In genomic region chr1:171322012-171322411, GRCm38 (mm10) we compare ENCODE assay signal across 9 mouse cellular contexts. TPM values are rescaled to one million over a fixed set of nuclear protein-coding genes. Genes with fewer than 3 reads are reported as not detected.
A peak's percentile ranks its signal among the peaks of the same experiment; 100 is the strongest.
DNase-seq lines count a peak whose midpoint lies in the region; ATAC-seq and TF ChIP-seq lines count a peak whose summit lies in the region.
"Had no signal": no experiment of that assay in that cellular context is flagged by ENCODE, and none has a peak within 500 bp of the region (broad histone marks: within the 10 kb centered on the region; RNA-seq: fewer than 3 reads in every experiment).

No protein-coding gene starts in this region.

- H3K9me3 ChIP-seq in liver, embryonic 14.5 days (ENCODE audit: control insufficient read depth, low read length): no peaks in the 10 kb centered on the region
- H3K9me3 ChIP-seq: limb, embryonic 15.5 days had no signal

- peak; percentile 41; the same call in 1 of the 2 replicates for ATAC-seq in liver, embryonic 14.5 days (ENCODE audit: insufficient read depth)

- peaks cover 4% of the 10 kb centered on the region; the same call in 1 of the 2 replicates for H3K36me3 ChIP-seq in heart, adult 2 months (ENCODE audit: control insufficient read depth, insufficient read depth, low read length)
- no peaks in the 10 kb centered on the region for H3K36me3 ChIP-seq in liver, embryonic 14.5 days (replicated peaks; ENCODE audit: control insufficient read depth, insufficient read depth, low read depth)

- no peak overlapping the region for H3K9ac ChIP-seq in heart, adult 2 months (ENCODE audit: low read depth, low read length)
- H3K9ac ChIP-seq in liver, embryonic 14.5 days (replicated peaks): no peak overlapping the region
- H3K9ac ChIP-seq: limb, embryonic 15.5 days had no signal

- TF ChIP-seq POLR2A in heart, adult 2 months (IDR thresholded peaks at IDR 0.05; ENCODE audit: insufficient read depth, low read depth, low read length): no peak

- H3K27ac ChIP-seq in heart, adult 2 months: no peak overlapping the region
- H3K27ac ChIP-seq in liver, embryonic 14.5 days: no peak overlapping the region
- H3K27ac ChIP-seq: limb, embryonic 15.5 days had no signal

- 100% methylated on average over 1 of the region's 1 CpGs for WGBS in heart, adult 2 months
- WGBS in liver, embryonic 14.5 days (ENCODE audit: insufficient replicate concordance): 66% methylated on average over 1 of the region's 1 CpGs

- no peak for TF ChIP-seq EP300 in heart, adult 2 months (IDR thresholded peaks at IDR 0.05; ENCODE audit: insufficient read depth, low read depth, low read length)
- TF ChIP-seq EP300 in liver, embryonic 14.5 days (IDR thresholded peaks at IDR 0.05; ENCODE audit: low read depth): no peak

- TF ChIP-seq CTCF in heart, adult 2 months (IDR thresholded peaks at IDR 0.05): no peak
- TF ChIP-seq CTCF in liver, embryonic 14.5 days (IDR thresholded peaks at IDR 0.05; ENCODE audit: low read depth): peak; percentile 10; the same call in 1 of the 2 replicates

- H3K4me2 ChIP-seq in liver, embryonic 14.5 days (ENCODE audit: low read depth): no peak overlapping the region
- H3K4me2 ChIP-seq: limb, embryonic 15.5 days had no signal

- H3K79me2 ChIP-seq in heart, adult 2 months (replicated peaks; ENCODE audit: control insufficient read depth, insufficient read depth, low read length): no peaks in the 10 kb centered on the region

- H3K4me1 ChIP-seq in heart, adult 2 months (ENCODE audit: control insufficient read depth, insufficient read depth, low read length): peaks cover 2% of the 10 kb centered on the region; the same call in 1 of the 2 replicates
- peaks cover 0 to 2% of the 10 kb centered on the region in 2 experiments; a peak in 1 of 4 replicates for H3K4me1 ChIP-seq in liver, embryonic 14.5 days (replicated peaks; ENCODE audit: control insufficient read depth in 2 of 2, insufficient read depth in 2 of 2, low read length in 1 of 2)

- H3K27me3 ChIP-seq in heart, adult 2 months (ENCODE audit: control insufficient read depth, insufficient read depth, low read length): no peaks in the 10 kb centered on the region
- H3K27me3 ChIP-seq in liver, embryonic 14.5 days (ENCODE audit: control insufficient read depth, insufficient read depth, low read length): no peaks in the 10 kb centered on the region
- H3K27me3 ChIP-seq: limb, embryonic 15.5 days had no signal

- peak; percentile 80 for DNase-seq in heart, adult 11 months
- no peak for DNase-seq in heart, adult 2 months
- DNase-seq in ES-CJ7 (ENCODE audit: low read depth, low spot score): peak; percentile 74
- DNase-seq in kidney, adult 18-20 months: peak; percentile 46
- no peak for DNase-seq in liver, embryonic 14.5 days (ENCODE audit: low read depth in 3 of 3, low spot score in 3 of 3)
- DNase-seq in gastrocnemius, postnatal 4 days (ENCODE audit: low spot score in 2 of 2): no peak
- no peak for DNase-seq in spleen, postnatal 10 days (ENCODE audit: low spot score in 2 of 2)
- no peak for DNase-seq in right cerebral cortex, adult 2 months (ENCODE audit: low spot score in 2 of 2)

- intact Hi-C loops in heart, adult 2 months (cut with DNase I): loop anchor here (2.0 to 5.0 kb wide), 2 partner anchors 35 to 245 kb away; no protein-coding TSS in a partner anchor

- H3K4me3 ChIP-seq in heart, adult 2 months: no peak overlapping the region
- H3K4me3 ChIP-seq in liver, embryonic 14.5 days (ENCODE audit: insufficient read depth in 1 of 2, low read depth in 2 of 2, low read length in 2 of 2): no peak overlapping the region
- H3K4me3 ChIP-seq: limb, embryonic 15.5 days had no signal

RNA-seq across cellular contexts. Expression of gene Dedd, which starts 6.9 kb away (rescaled TPM):
- total RNA-seq in heart, adult 2 months (2021): 10 to 100 TPM; 20.8 to 22.9 TPM
- 28.8 and 33.0 TPM in 2 replicates for polyA plus RNA-seq in heart, adult 2 months (2012; rRNA removed)
- polyA plus RNA-seq in liver, embryonic 14.5 days (2012; rRNA removed): 15.3 and 15.8 TPM in 2 replicates
- 16.5 and 18.9 TPM in 2 replicates for polyA plus RNA-seq in liver, embryonic 14.5 days (2014; fragmentation: Nextera tagmentation; extraction: Ambion mirVana)
- total RNA-seq in gastrocnemius, postnatal 4 days (2021): 10 to 100 TPM; 33.5 to 33.6 TPM

RNA-seq across cellular contexts. Expression of gene Nit1, which starts 23.4 kb away (rescaled TPM):
- 10 to 100 TPM; 25.9 to 32.7 TPM for total RNA-seq in heart, adult 2 months (2021)
- 40.1 and 41.3 TPM in 2 replicates for polyA plus RNA-seq in heart, adult 2 months (2012; rRNA removed)
- 23.4 and 24.0 TPM in 2 replicates for polyA plus RNA-seq in liver, embryonic 14.5 days (2012; rRNA removed)
- polyA plus RNA-seq in liver, embryonic 14.5 days (2014; fragmentation: Nextera tagmentation; extraction: Ambion mirVana): 22.1 and 23.3 TPM in 2 replicates
- 10 to 100 TPM; 22.4 to 24.9 TPM for total RNA-seq in gastrocnemius, postnatal 4 days (2021)

RNA-seq across cellular contexts. Expression of gene Pfdn2, which starts 23.5 kb away (rescaled TPM):
- 10 to 100 TPM; 68.3 to 97.4 TPM for total RNA-seq in heart, adult 2 months (2021)
- polyA plus RNA-seq in heart, adult 2 months (2012; rRNA removed): 25.4 and 29.8 TPM in 2 replicates
- 7.9 and 36.2 TPM in 2 replicates for polyA plus RNA-seq in liver, embryonic 14.5 days (2012; rRNA removed)
- polyA plus RNA-seq in liver, embryonic 14.5 days (2014; fragmentation: Nextera tagmentation; extraction: Ambion mirVana): 19.9 and 20.7 TPM in 2 replicates
- total RNA-seq in gastrocnemius, postnatal 4 days (2021): 100 to 1,000 TPM in 1 of 2 experiments, 10 to 100 TPM in 1; 97.9 to 112 TPM

RNA-seq across cellular contexts. Expression of gene Ufc1, which starts 27.2 kb away (rescaled TPM):
- total RNA-seq in heart, adult 2 months (2021): 10 to 100 TPM; 80.5 to 93.5 TPM
- 29.7 and 37.7 TPM in 2 replicates for polyA plus RNA-seq in heart, adult 2 months (2012; rRNA removed)
- 14.5 and 23.3 TPM in 2 replicates for polyA plus RNA-seq in liver, embryonic 14.5 days (2012; rRNA removed)
- polyA plus RNA-seq in liver, embryonic 14.5 days (2014; fragmentation: Nextera tagmentation; extraction: Ambion mirVana): 45.8 and 51.6 TPM in 2 replicates
- total RNA-seq in gastrocnemius, postnatal 4 days (2021): 10 to 100 TPM; 88.1 to 89.8 TPM

RNA-seq across cellular contexts. Expression of gene Usp21, which starts 34.2 kb away (rescaled TPM):
- total RNA-seq in heart, adult 2 months (2021): 10 to 100 TPM; 19.9 to 20.1 TPM
- 31.7 and 37.9 TPM in 2 replicates for polyA plus RNA-seq in heart, adult 2 months (2012; rRNA removed)
- polyA plus RNA-seq in liver, embryonic 14.5 days (2012; rRNA removed): 17.1 and 18.0 TPM in 2 replicates
- polyA plus RNA-seq in liver, embryonic 14.5 days (2014; fragmentation: Nextera tagmentation; extraction: Ambion mirVana): 17.4 and 21.6 TPM in 2 replicates
- total RNA-seq in gastrocnemius, postnatal 4 days (2021): 10 to 100 TPM; 22.2 to 22.3 TPM

Comparison
In these comparisons a context has a peak if more than half of its experiments do, and no peak if none do; other contexts are left out.
1. DNase-seq: peak in heart, adult 11 months (single experiment), ES-CJ7 (single experiment) and kidney, adult 18-20 months (single experiment); none in heart, adult 2 months (0 of 2), liver, embryonic 14.5 days (0 of 3), gastrocnemius, postnatal 4 days (0 of 2), spleen, postnatal 10 days (0 of 2) and right cerebral cortex, adult 2 months (0 of 2).